Mouse (Mus musculus): ENCODE data around the gene Grk6. TPM values are rescaled to one million over a fixed set of nuclear protein-coding genes. Genes with fewer than 3 reads are reported as not detected.
A peak's percentile ranks its signal among the peaks of the same experiment; 100 is the strongest.

Gene Grk6
- 63.6 and 71.1 TPM in 2 replicates for polyA plus RNA-seq (2016; fragmentation: Nextera tagmentation; extraction: Ambion mirVana)

DNA sequence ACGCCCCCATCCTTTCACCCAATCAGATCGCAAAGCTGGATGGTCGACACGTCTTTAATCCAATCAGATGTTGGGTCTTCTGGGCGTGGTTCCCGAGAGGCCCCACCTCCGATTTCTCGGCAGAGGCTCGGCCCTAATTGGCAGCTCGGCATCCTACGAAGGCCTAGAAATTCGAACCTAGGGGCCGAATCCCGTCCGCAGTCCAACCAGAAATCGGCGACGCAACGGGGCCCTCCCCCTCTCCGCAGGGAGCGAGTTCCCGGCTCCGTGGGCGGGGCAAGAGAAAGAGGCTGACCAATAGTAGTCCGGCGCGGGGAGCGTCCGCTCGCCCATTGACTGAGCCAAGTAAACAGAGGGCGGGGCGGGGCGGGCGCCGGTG lies at the start of gene Grk6:
TSS of gene Grk6 (plus strand) at position 136 of the 379 bp plus-strand sequence.
- no peaks in the 10 kb centered on the region for H3K27me3 ChIP-seq (ENCODE audit: low read depth, poor library complexity, severe bottlenecking)
- H3K27ac ChIP-seq, result peak within 1 kb of the TSS; percentile 98
- peaks cover 32% of the 10 kb centered on the region for H3K4me1 ChIP-seq
- peak; percentile 99 for DNase-seq (ENCODE audit: low spot score)
- peaks cover 21% of the 10 kb centered on the region for H3K36me3 ChIP-seq
- H3K9me3 ChIP-seq (replicated peaks), result no peaks in the 10 kb centered on the region
- peak within 1 kb of the TSS; percentile 95 for H3K4me3 ChIP-seq
- 0% methylated on average over 35 of the region's 35 CpGs for WGBS

DNA sequence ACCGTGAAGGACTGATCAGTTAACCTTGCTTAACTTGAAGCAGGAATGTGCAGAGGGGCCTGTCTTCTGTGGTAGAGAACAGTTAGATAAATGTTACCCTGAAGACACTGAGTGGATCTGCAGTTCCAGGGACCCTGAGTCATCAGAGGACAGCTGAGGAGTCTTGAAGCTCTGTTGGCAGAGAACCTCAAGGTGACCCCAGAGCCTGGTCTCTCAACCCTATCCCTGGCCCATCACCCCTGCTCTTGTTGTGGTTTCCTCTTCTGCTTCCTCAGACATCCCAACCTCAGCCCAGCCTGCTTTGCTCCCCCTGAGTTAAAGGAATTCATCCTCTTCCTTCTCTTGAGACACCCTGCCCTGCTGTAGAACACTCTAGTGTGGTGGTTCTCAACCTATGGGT lies 46.8 kb upstream of the Grk6 start, which contains the start of gene Slc34a1:
TSS of gene Slc34a1 (plus strand) at position 100 of the 400 bp plus-strand sequence.
- no peak for DNase-seq (ENCODE audit: low spot score)
- H3K36me3 ChIP-seq, result no peaks in the 10 kb centered on the region
- H3K4me3 ChIP-seq, result no peak within 1 kb of the TSS
- 85% methylated on average over 1 of the region's 1 CpGs for WGBS
- no peaks in the 10 kb centered on the region for H3K9me3 ChIP-seq (replicated peaks)
- H3K27ac ChIP-seq, result no peak within 1 kb of the TSS
- H3K27me3 ChIP-seq (ENCODE audit: low read depth, poor library complexity, severe bottlenecking), result peaks cover 29% of the 10 kb centered on the region
- H3K4me1 ChIP-seq, result no peaks in the 10 kb centered on the region

DNA sequence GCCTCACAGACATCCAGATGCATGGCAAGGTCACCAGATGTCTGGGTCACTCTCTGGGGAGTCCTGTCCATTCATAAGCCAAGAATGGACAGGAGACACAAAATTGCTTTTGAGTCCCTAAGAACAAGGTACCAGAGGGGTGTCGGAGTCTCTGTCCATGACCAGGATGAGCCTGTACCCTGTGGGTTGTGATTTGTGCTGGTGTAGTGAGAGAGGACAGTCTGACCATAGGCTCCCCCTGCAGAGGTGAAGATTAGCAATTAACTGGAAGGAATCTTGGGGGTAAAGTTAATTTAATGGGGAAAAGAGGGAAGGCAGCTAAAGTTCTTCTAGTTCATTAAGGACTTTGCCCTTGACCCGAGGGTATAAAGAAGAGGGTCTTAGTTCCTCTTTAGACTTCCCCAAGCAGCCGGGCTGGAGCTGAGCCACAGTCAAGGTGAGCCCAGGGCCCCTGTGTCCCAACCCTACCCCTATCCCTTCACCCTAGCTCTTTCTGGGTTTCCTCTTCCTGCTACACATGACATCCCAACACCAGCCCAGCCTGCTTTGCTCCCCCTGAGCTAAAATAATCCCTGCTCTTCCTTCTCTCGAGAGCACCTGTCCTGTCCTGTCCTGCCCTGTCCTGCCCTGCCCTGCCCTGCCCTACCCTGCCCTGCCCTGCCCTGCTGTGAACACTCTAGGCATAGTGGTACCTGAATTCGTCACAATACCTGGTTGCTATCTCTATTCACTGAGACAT lies 45.4 kb upstream of the Grk6 start:
- Histone ChIP-seq H3K4me1 (peaks cover 5% of the 10 kb centered on the region), H3K4me3 (no peak overlapping the region), H3K9me3 (replicated peaks) (no peaks in the 10 kb centered on the region), H3K27me3 (ENCODE audit: low read depth, poor library complexity, severe bottlenecking) (peaks cover 39% of the 10 kb centered on the region), H3K27ac (no peak overlapping the region), H3K36me3 (no peaks in the 10 kb centered on the region)
- no peak for DNase-seq (ENCODE audit: low spot score)
- WGBS, result 71% methylated on average over 5 of the region's 5 CpGs

DNA sequence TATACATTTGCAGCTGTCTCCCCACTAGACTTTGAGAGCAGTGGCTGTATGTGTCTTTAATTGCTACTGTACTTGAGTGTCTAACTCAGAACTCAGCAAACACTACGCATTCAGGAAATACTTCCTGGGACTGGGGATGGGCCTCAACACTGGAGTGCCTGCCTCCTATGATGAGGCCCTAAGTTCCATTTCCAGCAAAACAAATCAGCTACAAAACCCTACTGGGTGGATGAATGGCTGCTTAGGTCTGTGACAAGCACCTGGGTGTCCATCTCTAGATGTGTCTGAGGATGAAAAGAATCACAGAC lies 44.9 kb upstream of the Grk6 start:
- H3K4me3 ChIP-seq, result no peak overlapping the region
- no peaks in the 10 kb centered on the region for H3K9me3 ChIP-seq (replicated peaks)
- H3K4me1 ChIP-seq, result peaks cover 6% of the 10 kb centered on the region
- 77% methylated on average over 1 of the region's 1 CpGs for WGBS
- H3K27me3 ChIP-seq (ENCODE audit: low read depth, poor library complexity, severe bottlenecking), result peaks cover 39% of the 10 kb centered on the region
- H3K36me3 ChIP-seq, result no peaks in the 10 kb centered on the region
- no peak for DNase-seq (ENCODE audit: low spot score)
- H3K27ac ChIP-seq, result no peak overlapping the region

DNA sequence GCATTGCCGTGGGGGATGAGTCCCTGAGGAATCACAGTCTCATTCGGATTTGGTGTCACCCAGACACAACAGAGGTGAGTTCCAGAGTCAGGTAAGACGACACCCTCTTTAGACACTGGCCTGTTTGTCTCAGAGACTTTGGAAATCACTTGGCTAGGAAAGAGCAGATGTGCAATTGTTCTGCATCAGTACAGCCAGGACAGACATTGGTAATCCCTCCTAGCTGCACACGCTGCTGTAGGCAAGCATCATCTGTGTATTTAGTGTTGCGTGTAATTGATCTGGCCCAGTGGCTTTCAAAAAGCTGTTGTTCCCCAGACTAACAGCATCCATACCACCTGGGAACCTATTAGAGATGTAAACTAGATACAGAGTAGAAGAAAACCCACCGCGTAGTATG lies 41.6 kb upstream of the Grk6 start:
- Histone ChIP-seq H3K4me3 (no peak overlapping the region), H3K27me3 (ENCODE audit: low read depth, poor library complexity, severe bottlenecking) (peaks cover 39% of the 10 kb centered on the region), H3K4me1 (peaks cover 16% of the 10 kb centered on the region), H3K27ac (no peak overlapping the region), H3K9me3 (replicated peaks) (no peaks in the 10 kb centered on the region), H3K36me3 (no peaks in the 10 kb centered on the region)
- no peak for DNase-seq (ENCODE audit: low spot score)
- 85% methylated on average over 7 of the region's 7 CpGs for WGBS

DNA sequence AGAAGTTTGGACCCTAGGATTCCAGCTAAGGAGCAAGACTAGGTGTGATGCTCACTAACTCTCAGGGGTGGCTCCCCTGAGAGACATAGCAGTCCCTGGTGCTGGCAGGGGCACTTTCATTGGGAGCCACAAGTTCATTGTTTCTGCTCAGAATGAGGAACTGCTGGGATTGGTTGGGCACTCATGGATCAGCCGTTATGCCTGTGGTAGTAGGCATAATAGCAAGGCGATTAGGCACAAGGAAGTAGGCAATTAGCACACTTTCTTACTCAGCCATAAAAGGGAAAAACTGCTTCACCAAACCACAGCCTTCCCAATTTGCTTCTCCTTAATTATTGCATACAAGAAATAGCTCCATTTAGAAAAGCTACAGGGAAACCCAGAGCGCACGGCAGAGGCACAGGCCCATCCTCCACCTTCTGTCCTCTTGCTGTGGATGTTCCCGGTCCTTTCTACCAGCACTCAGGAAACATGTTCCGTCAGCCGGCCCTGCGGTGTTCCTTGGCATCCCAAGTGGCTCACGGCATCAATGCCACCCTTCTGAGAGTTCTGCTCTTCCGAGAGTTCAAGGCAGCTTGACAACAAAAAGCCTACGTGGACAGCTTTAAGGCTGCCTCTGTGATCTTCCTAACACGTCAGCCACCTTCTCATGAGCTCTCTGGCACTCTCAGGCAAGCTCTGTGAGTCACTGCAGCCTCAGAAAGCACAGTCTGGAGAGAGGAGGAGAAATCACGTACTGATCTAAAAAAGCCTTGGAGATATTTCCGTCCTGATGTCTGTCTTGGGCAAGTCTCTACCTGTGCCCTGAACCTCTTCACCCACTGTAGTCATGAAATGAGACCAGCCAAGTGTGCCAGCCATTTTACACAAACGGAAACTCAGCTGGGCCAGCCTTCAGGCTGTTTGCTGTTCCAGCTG lies 40.7 kb upstream of the Grk6 start:
- H3K9me3 ChIP-seq (replicated peaks), result no peaks in the 10 kb centered on the region
- 72% methylated on average over 15 of the region's 15 CpGs for WGBS

DNA sequence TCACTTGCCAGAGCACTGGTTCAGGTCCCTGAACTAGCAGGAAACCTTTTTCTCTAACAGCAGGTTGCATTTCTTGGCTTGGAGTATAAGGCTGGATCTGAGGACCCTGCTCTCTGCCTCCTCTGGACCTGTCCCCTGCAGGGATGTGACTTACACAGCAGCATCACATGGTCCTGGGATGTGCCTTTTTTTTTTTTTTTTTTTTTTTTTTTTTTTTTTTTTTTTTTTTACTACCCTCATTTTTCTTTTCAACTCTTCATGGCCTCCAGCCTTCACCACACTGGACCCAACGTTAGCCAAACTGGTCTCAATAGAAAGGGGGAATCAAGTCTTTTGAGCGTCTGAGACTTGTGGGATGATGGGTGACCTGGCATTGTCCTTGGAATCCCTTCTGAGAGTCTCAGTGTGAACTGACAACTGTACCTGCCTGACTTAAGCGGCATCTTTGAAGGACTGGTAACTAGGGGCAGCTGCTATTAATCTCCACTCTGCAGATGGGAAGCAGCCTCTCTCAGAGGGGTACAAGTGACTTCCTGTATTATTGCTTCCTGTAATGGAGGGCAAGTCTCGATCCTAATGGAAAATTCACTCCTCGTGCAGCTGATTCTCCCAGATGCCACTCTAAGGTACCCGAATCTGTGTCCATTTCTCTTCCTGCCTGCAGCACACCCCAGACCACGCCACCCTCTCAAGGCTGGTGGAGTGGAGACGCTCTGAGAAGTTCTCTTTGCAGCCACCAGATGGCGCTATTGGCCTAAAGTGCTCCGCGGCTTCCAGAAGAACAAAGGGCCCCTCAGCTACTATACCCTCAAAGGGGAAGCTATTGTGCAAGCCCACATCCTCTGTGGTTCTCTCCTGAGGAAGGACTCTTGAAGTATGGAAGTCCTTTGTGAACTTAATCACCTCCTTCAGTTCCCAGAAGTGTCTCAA lies 39.8 kb upstream of the Grk6 start:
- Histone ChIP-seq H3K27me3 (ENCODE audit: low read depth, poor library complexity, severe bottlenecking) (peaks cover 41% of the 10 kb centered on the region), H3K9me3 (replicated peaks) (no peaks in the 10 kb centered on the region), H3K4me3 (peak overlapping the region; percentile 31), H3K27ac (peak overlapping the region; percentile 86), H3K4me1 (peaks cover 16% of the 10 kb centered on the region), H3K36me3 (no peaks in the 10 kb centered on the region)
- WGBS, result 15% methylated on average over 11 of the region's 11 CpGs
- DNase-seq (ENCODE audit: low spot score), result peak; percentile 92

More for the DNA sequence above, 40.7 kb upstream of the Grk6 start:
- peaks cover 45% of the 10 kb centered on the region for H3K27me3 ChIP-seq (ENCODE audit: low read depth, poor library complexity, severe bottlenecking)
- H3K4me1 ChIP-seq, result peaks cover 16% of the 10 kb centered on the region
- H3K4me3 ChIP-seq, result no peak overlapping the region
- DNase-seq (ENCODE audit: low spot score), result no peak
- peak overlapping the region; percentile 1; the same call in 1 of the 2 replicates for H3K27ac ChIP-seq
- H3K36me3 ChIP-seq, result no peaks in the 10 kb centered on the region

DNA sequence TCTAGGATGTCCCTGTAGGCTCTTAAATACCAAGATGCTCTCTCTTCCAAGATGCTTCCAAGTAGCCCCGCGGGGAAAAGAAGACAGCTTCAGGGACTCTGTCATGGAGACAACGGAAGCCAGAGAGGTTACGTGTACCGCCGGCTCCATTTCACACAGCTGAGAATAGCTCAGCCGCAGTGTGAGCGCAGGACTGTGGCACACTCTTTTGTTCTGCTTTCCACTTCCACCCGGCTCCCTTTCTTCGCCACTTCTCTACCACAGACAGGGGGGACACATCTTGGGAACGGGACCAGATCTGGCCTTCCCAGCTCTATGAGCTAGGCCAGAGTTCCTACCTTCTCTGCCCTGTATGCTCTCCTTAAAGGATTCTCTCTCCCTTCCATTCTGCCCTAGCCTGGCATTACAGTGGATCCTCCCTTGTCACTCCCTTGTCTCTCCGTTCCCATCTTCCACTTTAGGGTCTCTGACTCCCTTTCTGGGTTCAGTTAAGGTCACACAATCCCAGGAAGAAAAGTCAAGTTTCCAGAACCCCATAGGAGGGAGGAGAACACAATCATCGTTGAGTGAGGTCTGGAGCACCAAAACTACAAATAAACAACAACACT lies 39.0 kb upstream of the Grk6 start:
- peak overlapping the region; percentile 31; the same call in 1 of the 2 replicates for H3K4me3 ChIP-seq
- H3K9me3 ChIP-seq (replicated peaks), result no peaks in the 10 kb centered on the region
- H3K27me3 ChIP-seq (ENCODE audit: low read depth, poor library complexity, severe bottlenecking), result peaks cover 33% of the 10 kb centered on the region; the same call in 1 of the 2 replicates
- peak overlapping the region; percentile 86 for H3K27ac ChIP-seq
- peaks cover 16% of the 10 kb centered on the region for H3K4me1 ChIP-seq
- 78% methylated on average over 13 of the region's 13 CpGs for WGBS
- H3K36me3 ChIP-seq, result no peaks in the 10 kb centered on the region
- no peak for DNase-seq (ENCODE audit: low spot score)

DNA sequence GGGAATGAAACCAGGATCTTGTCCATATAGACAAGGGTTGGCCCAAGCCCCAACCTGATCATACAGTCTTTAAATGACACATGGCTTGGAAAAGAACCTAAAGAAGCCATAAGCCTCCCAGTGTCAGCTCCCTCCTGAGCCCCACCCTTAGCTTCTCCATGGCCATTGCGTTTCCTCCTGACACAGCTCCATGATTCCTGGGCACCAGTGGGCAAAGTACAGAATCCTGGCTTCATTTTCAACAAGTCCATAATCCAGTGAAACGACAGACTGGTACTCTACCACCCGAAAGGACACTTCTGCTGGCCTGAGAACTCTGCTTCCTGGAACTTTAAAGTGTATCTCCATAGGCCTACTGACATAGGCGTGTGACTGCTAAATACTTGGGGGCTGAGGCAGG lies 37.5 kb upstream of the Grk6 start:
- 87% methylated on average over 4 of the region's 4 CpGs for WGBS
- no peaks in the 10 kb centered on the region for H3K36me3 ChIP-seq
- DNase-seq (ENCODE audit: low spot score), result no peak
- no peak overlapping the region for H3K27ac ChIP-seq
- no peak overlapping the region for H3K4me3 ChIP-seq
- peaks cover 16% of the 10 kb centered on the region for H3K4me1 ChIP-seq
- H3K27me3 ChIP-seq (ENCODE audit: low read depth, poor library complexity, severe bottlenecking), result peaks cover 28% of the 10 kb centered on the region; the same call in 1 of the 2 replicates
- no peaks in the 10 kb centered on the region for H3K9me3 ChIP-seq (replicated peaks)

DNA sequence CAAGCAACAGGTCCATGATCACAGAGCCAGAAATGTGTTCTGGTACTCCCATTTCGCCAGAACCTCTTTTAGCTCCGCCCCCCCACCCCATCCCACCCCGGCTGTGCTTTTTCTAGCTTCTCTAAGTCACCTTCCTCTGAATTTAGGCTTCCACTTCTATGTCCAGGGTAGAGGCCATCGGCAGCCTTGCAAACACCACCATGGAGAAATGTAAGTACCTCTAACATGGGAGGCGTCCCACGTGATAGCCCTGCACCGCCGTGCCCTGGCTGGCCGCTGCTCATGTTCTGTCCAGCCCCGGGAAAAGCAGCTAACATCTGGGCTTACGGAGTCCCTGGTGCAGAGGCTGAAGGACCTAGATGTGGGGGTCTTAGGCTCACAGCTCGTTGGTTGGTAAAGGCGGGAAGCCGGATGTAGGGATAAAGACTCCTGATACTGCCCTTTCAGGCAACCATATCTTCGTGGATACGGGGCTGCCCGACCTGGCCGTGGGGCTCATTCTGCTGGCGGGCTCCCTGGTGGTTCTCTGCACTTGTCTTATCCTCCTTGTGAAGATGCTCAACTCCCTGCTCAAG lies 36.2 kb upstream of the Grk6 start:
- Histone ChIP-seq H3K27ac (no peak overlapping the region), H3K9me3 (replicated peaks) (no peaks in the 10 kb centered on the region), H3K36me3 (no peaks in the 10 kb centered on the region), H3K4me1 (peaks cover 16% of the 10 kb centered on the region), H3K4me3 (no peak overlapping the region), H3K27me3 (ENCODE audit: low read depth, poor library complexity, severe bottlenecking) (peaks cover 28% of the 10 kb centered on the region)
- 87% methylated on average over 19 of the region's 19 CpGs for WGBS
- no peak for DNase-seq (ENCODE audit: low spot score)

DNA sequence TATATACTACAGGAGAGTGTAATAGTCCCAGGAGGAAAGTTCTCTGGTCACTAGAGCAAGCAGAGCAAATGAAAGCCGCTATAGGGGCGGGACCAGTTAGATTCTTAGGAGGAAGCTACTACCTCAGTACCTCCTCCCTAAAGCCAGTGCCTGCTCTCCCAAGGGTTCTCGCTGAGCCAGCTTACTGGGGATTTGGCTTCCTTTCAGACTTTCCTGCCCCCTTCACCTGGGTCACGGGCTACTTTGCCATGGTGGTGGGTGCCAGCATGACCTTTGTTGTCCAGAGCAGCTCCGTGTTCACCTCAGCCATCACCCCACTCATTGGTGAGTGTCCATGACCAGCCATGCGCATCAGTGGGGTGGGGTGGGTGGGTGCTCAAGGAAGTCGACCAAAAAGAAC lies 33.0 kb upstream of the Grk6 start:
- H3K27ac ChIP-seq, result no peak overlapping the region
- 74% methylated on average over 7 of the region's 7 CpGs for WGBS
- no peaks in the 10 kb centered on the region for H3K9me3 ChIP-seq (replicated peaks)
- no peak for DNase-seq (ENCODE audit: low spot score)
- no peaks in the 10 kb centered on the region for H3K36me3 ChIP-seq
- H3K4me1 ChIP-seq, result peaks cover 8% of the 10 kb centered on the region
- H3K4me3 ChIP-seq, result no peak overlapping the region
- peaks cover 42% of the 10 kb centered on the region for H3K27me3 ChIP-seq (ENCODE audit: low read depth, poor library complexity, severe bottlenecking)

Measured in limb, embryonic 10.5 days (tissue).